Comparison of ENCODE assay signal across 8 mouse cellular contexts in genomic region chr2:53189811-53190210, GRCm38 (mm10). TPM values are rescaled to one million over a fixed set of nuclear protein-coding genes. Genes with fewer than 3 reads are reported as not detected.
DNase-seq lines count a peak whose midpoint lies in the region; ATAC-seq and TF ChIP-seq lines count a peak whose summit lies in the region.

No protein-coding gene starts in this region.

- peak overlapping the region; percentile 55 for H3K4me2 ChIP-seq in kidney, embryonic 15.5 days
- H3K4me2 ChIP-seq in embryonic facial prominence, embryonic 11.5 days (ENCODE audit: low read depth, low read length) = peak overlapping the region; percentile 49
- H3K4me2 ChIP-seq in intestine, postnatal 0 days (replicated peaks; ENCODE audit: low read depth) = peak overlapping the region; percentile 77

- TF ChIP-seq CTCF in intestine, postnatal 0 days (IDR thresholded peaks at IDR 0.05; ENCODE audit: low read depth) = peak; percentile 55

- no peak overlapping the region for H3K27ac ChIP-seq in kidney, embryonic 15.5 days
- H3K27ac ChIP-seq in embryonic facial prominence, embryonic 11.5 days (replicated peaks; ENCODE audit: low read depth, low read length) = no peak overlapping the region
- H3K27ac ChIP-seq in intestine, postnatal 0 days (ENCODE audit: low read depth, low read length) = no peak overlapping the region

- H3K9me3 ChIP-seq in kidney, embryonic 15.5 days (replicated peaks) = no peaks in the 10 kb centered on the region
- H3K9me3 ChIP-seq in embryonic facial prominence, embryonic 11.5 days (replicated peaks; ENCODE audit: control insufficient read depth, low read length) = no peaks in the 10 kb centered on the region
- no peaks in the 10 kb centered on the region for H3K9me3 ChIP-seq in intestine, postnatal 0 days (ENCODE audit: control insufficient read depth)

- no peaks in the 10 kb centered on the region for H3K27me3 ChIP-seq in kidney, embryonic 15.5 days
- no peaks in the 10 kb centered on the region for H3K27me3 ChIP-seq in embryonic facial prominence, embryonic 11.5 days (ENCODE audit: control insufficient read depth, insufficient read depth, low read length)
- no peaks in the 10 kb centered on the region for H3K27me3 ChIP-seq in intestine, postnatal 0 days (replicated peaks; ENCODE audit: control insufficient read depth, insufficient read depth, low read length)

- ATAC-seq in kidney, embryonic 15.5 days (replicated peaks; ENCODE audit: low FRiP score) = no peak
- no peak for ATAC-seq in embryonic facial prominence, embryonic 11.5 days (replicated peaks; ENCODE audit: insufficient number of reproducible peaks, low FRiP score, low TSS enrichment, low read depth)
- ATAC-seq in intestine, postnatal 0 days = no peak
- no peak for ATAC-seq in inflammation-experienced regulatory T-cells, adult 6 months

- 73% methylated on average over 3 of the region's 3 CpGs for WGBS in kidney, embryonic 15.5 days
- WGBS in embryonic facial prominence, embryonic 11.5 days = 72% methylated on average over 3 of the region's 3 CpGs
- 60% methylated on average over 3 of the region's 3 CpGs for WGBS in intestine, postnatal 0 days

- H3K36me3 ChIP-seq in kidney, embryonic 15.5 days = peaks cover 21% of the 10 kb centered on the region
- H3K36me3 ChIP-seq in embryonic facial prominence, embryonic 11.5 days (replicated peaks; ENCODE audit: control insufficient read depth, insufficient read depth, low read depth, low read length) = no peaks in the 10 kb centered on the region
- no peaks in the 10 kb centered on the region; the same call in 1 of the 2 replicates for H3K36me3 ChIP-seq in intestine, postnatal 0 days (ENCODE audit: control insufficient read depth, insufficient read depth)

- DNase-seq in kidney, postnatal 14 days = no peak
- peak; percentile 34 for DNase-seq in MEL-GATA-1-ER (ENCODE audit: extremely low read depth, low read depth)
- DNase-seq in embryonic facial prominence, embryonic 11.5 days (ENCODE audit: low spot score) = peak; percentile 33
- DNase-seq in naive thymus-derived CD4-positive, alpha-beta T cell, adult 2 months (ENCODE audit: low read depth) = peak; percentile 31
- no peak for DNase-seq in urinary bladder, postnatal 4 days (ENCODE audit: low spot score in 2 of 2)

- peaks cover 15% of the 10 kb centered on the region for H3K4me1 ChIP-seq in kidney, embryonic 15.5 days
- H3K4me1 ChIP-seq in embryonic facial prominence, embryonic 11.5 days (ENCODE audit: control insufficient read depth, insufficient read depth, low read length) = peaks cover 2% of the 10 kb centered on the region; the same call in 1 of the 2 replicates
- 0 out of 2 replicates have a peak, but pooled peaks cover 6% of the 10 kb centered on the region for H3K4me1 ChIP-seq in intestine, postnatal 0 days (replicated peaks; ENCODE audit: control insufficient read depth, insufficient read depth, low read length)

- H3K4me3 ChIP-seq in kidney, embryonic 15.5 days (replicated peaks) = peak overlapping the region; percentile 76
- H3K4me3 ChIP-seq in embryonic facial prominence, embryonic 11.5 days (ENCODE audit: low read depth, low read length) = peak overlapping the region; percentile 83
- peak overlapping the region; percentile 84 for H3K4me3 ChIP-seq in intestine, postnatal 0 days (ENCODE audit: low read depth, low read length)

- 0 out of 2 replicates have a peak overlapping the region, but pooled peaks have one; percentile 26 for H3K9ac ChIP-seq in kidney, embryonic 15.5 days
- peak overlapping the region; percentile 28; the same call in 1 of the 2 replicates for H3K9ac ChIP-seq in embryonic facial prominence, embryonic 11.5 days (replicated peaks; ENCODE audit: low read length)
- no peak overlapping the region for H3K9ac ChIP-seq in intestine, postnatal 0 days (ENCODE audit: low read depth, low read length)

RNA-seq across cellular contexts. Expression of gene Prpf40a, which starts 1.3 kb away (rescaled TPM):
- 157 and 168 TPM in 2 replicates for polyA plus RNA-seq in kidney, embryonic 15.5 days (2015; fragmentation: Nextera tagmentation; extraction: Ambion mirVana)
- 193 and 204 TPM in 2 replicates for polyA plus RNA-seq in embryonic facial prominence, embryonic 11.5 days (2014; fragmentation: Nextera tagmentation; extraction: Ambion mirVana)
- 66.6 and 74.1 TPM in 2 replicates for polyA plus RNA-seq in intestine, postnatal 0 days (2015; fragmentation: Nextera tagmentation; extraction: Ambion mirVana)
- polyA plus RNA-seq in inflammation-experienced regulatory T-cells, adult 6 months (2017; shearing (Covaris generic)) = 100 to 1,000 TPM; 147 to 212 (median 167) TPM

RNA-seq across cellular contexts. Expression of gene Arl6ip6, which starts 1.7 kb away (rescaled TPM):
- polyA plus RNA-seq in kidney, embryonic 15.5 days (2015; fragmentation: Nextera tagmentation; extraction: Ambion mirVana) = 48.2 and 56.5 TPM in 2 replicates
- polyA plus RNA-seq in embryonic facial prominence, embryonic 11.5 days (2014; fragmentation: Nextera tagmentation; extraction: Ambion mirVana) = 66.3 and 72.2 TPM in 2 replicates
- polyA plus RNA-seq in intestine, postnatal 0 days (2015; fragmentation: Nextera tagmentation; extraction: Ambion mirVana) = 19.6 and 21.4 TPM in 2 replicates
- polyA plus RNA-seq in inflammation-experienced regulatory T-cells, adult 6 months (2017; shearing (Covaris generic)) = 10 to 100 TPM; 14.9 to 24.3 (median 16.8) TPM

Comparison
In these comparisons a context has a peak if more than half of its experiments do, and no peak if none do; other contexts are left out.
1. DNase-seq: peak in MEL-GATA-1-ER (single experiment), embryonic facial prominence, embryonic 11.5 days (single experiment) and naive thymus-derived CD4-positive, alpha-beta T cell, adult 2 months (single experiment); none in kidney, postnatal 14 days (single experiment) and urinary bladder, postnatal 4 days (0 of 2).
2. Peak in every context shown above with its lines, with median percentiles within 50 percentile points of each other: H3K4me2 ChIP-seq and H3K4me3 ChIP-seq.